Mouse (Mus musculus): Measurements from ENCODE around the gene Rerg. TPM values are rescaled to one million over a fixed set of nuclear protein-coding genes. Genes with fewer than 3 reads are reported as not detected.

The Rerg gene
- polyA plus RNA-seq, 1 experiment from 2014 or later, result 23.9 TPM

DNA sequence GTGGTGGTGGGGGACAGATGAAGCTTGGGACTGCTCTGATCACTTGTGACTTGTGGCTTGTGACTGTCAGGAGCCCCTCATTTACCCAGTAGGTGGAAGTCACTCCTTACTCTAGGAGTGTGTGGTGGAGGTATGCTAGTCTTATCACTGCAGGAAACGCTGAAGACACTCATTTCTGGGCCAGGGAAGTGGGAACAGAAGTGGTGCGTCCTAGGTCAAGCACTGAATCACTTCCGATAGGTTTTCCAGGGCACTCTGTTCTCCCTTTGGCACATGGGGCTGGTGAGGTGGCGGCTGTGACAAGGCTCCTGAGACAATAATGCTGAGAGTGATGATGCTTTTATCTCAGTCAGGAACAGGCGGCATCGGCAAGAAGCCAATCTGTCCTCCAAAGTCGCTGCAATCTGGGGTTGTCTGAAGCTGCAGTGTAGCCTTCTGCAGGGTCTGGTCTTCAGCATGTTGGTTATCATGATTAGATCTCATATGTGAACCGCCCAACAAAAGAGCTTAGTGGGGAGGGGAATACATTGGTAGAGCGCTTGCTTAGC, 59.0 kb downstream of the Rerg start:
- DNase-seq (ENCODE audit: low spot score) (no peak), ATAC-seq (replicated peaks; ENCODE audit: low FRiP score, low read depth) (no peak)
- H3K9ac ChIP-seq (ENCODE audit: low read depth, low read length), result no peak overlapping the region
- H3K27me3 ChIP-seq (ENCODE audit: insufficient read depth, low read length), result no peaks in the 10 kb centered on the region
- WGBS, result 81% methylated on average over 9 of the region's 9 CpGs
- no peaks in the 10 kb centered on the region for H3K9me3 ChIP-seq (replicated peaks; ENCODE audit: low read length)
- no peaks in the 10 kb centered on the region for H3K4me1 ChIP-seq (replicated peaks; ENCODE audit: insufficient read depth, low read length)
- no peak overlapping the region for H3K4me2 ChIP-seq (ENCODE audit: low read length)
- TF ChIP-seq CTCF (IDR thresholded peaks at IDR 0.05; ENCODE audit: low read depth), result no peak
- peak overlapping the region; percentile 70 for H3K27ac ChIP-seq
- no peaks in the 10 kb centered on the region for H3K36me3 ChIP-seq (ENCODE audit: insufficient read depth, low read length)
- no peak overlapping the region for H3K4me3 ChIP-seq (replicated peaks; ENCODE audit: low read depth, low read length)

DNA sequence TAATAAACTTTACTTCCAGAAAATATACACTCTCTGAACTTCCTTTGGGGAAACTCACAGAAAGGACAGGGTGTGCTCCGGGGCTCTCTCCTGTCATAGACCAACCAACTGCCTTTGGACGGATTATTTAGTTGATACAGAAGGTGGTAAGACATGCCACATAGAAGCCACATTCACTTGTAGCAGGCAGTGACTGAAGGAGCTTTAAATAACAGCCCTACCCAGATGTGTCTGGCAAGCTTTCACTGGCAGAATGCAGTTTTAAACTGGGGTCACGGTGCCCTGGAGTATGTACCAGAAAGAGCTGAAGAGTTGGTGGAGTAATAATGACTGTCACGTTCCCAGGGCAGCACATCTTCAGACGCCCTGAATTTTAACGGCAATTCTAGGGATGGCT, 59.5 kb downstream of the Rerg start:
- TF ChIP-seq CTCF (IDR thresholded peaks at IDR 0.05; ENCODE audit: low read depth), result no peak
- Histone ChIP-seq H3K27ac (peak overlapping the region; percentile 70), H3K9ac (ENCODE audit: low read depth, low read length) (no peak overlapping the region), H3K4me3 (replicated peaks; ENCODE audit: low read depth, low read length) (no peak overlapping the region), H3K4me2 (ENCODE audit: low read length) (no peak overlapping the region), H3K9me3 (replicated peaks; ENCODE audit: low read length) (no peaks in the 10 kb centered on the region), H3K27me3 (ENCODE audit: insufficient read depth, low read length) (no peaks in the 10 kb centered on the region), H3K36me3 (ENCODE audit: insufficient read depth, low read length) (no peaks in the 10 kb centered on the region), H3K4me1 (replicated peaks; ENCODE audit: insufficient read depth, low read length) (no peaks in the 10 kb centered on the region)
- no peak; the same call in 1 of the 2 replicates for ATAC-seq (replicated peaks; ENCODE audit: low FRiP score, low read depth)
- WGBS, result 58% methylated on average over 6 of the region's 6 CpGs
- no peak for DNase-seq (ENCODE audit: low spot score)

DNA sequence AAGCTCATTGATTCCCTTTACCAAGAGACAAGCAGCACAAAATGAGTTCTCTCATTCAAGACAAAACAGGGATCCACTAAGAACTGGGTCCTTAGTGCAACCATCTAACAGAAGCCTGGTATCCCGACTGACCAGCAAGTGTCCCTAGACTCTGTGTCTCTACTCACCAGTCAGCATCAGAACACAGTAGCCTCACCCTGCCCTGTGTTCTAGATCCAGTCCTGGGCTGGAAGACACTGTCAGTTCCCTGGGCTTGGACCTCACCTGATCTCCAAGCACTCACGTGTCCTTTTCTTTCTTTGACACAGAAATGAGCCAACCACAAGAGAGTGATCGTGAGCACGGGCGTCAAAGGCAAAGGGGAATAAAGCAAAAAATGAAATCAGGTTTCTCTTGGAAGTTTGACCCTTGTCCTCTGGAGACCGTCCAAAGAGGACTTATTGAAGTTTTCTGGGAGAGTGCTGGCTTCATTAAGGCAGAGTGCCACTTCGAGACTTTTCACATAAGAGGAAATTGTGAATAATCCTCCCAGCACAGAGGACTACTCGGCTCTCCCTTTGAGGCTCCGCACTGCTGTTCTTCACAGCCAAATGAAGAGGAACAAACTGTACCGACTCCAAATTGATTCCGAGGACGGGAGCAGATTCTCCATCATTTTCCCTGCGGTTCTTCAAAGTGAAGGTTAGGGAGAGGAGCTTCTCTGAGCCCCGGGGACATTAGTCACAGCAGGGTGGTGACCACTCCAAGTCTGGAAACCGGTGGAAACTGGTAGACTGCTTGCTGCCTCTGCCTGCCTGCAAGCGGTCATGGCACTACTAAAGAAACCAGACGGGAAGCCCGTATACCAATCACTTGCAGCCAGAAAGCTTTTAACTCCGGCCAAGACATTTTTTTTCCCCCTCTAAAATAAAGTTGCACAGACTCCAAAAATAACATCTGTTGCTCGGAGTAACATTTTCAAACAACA, 60.2 kb downstream of the Rerg start:
- Histone ChIP-seq H3K27ac (peak overlapping the region; percentile 65), H3K4me3 (replicated peaks; ENCODE audit: low read depth, low read length) (no peak overlapping the region), H3K9me3 (replicated peaks; ENCODE audit: low read length) (no peaks in the 10 kb centered on the region), H3K9ac (ENCODE audit: low read depth, low read length) (no peak overlapping the region), H3K36me3 (ENCODE audit: insufficient read depth, low read length) (no peaks in the 10 kb centered on the region), H3K4me2 (ENCODE audit: low read length) (peak overlapping the region; percentile 24; the same call in 1 of the 2 replicates), H3K27me3 (ENCODE audit: insufficient read depth, low read length) (no peaks in the 10 kb centered on the region), H3K4me1 (replicated peaks; ENCODE audit: insufficient read depth, low read length) (no peaks in the 10 kb centered on the region)
- ATAC-seq (replicated peaks; ENCODE audit: low FRiP score, low read depth) (no peak; the same call in 1 of the 2 replicates), DNase-seq (ENCODE audit: low spot score) (peak; percentile 87)
- peak; percentile 16; the same call in 1 of the 2 replicates for TF ChIP-seq CTCF (IDR thresholded peaks at IDR 0.05; ENCODE audit: low read depth)
- WGBS, result 60% methylated on average over 20 of the region's 20 CpGs

DNA sequence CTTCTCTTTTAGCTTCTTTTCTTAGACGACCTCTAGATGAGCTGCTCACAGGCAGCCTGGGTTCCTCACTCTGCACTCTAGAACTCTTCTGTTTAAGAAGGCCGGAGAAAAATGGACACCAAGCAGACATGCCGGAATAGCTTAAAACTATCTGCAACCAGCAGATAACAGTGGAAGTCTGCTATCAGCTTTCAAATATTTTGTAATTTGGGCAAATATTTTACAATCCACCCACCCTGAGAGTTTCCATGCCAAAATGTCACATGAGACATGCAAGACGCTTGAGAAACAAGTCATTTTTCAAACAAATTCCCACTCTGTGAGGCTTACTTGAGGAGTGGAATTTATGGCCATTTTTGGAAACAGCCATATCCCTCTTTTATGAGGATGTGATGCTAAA, 65.0 kb downstream of the Rerg start:
- H3K36me3 ChIP-seq (ENCODE audit: insufficient read depth, low read length), result no peaks in the 10 kb centered on the region
- H3K27ac ChIP-seq, result 0 out of 2 replicates have a peak overlapping the region, but pooled peaks have one; percentile 19
- no peak for TF ChIP-seq CTCF (IDR thresholded peaks at IDR 0.05; ENCODE audit: low read depth)
- no peak overlapping the region for H3K4me2 ChIP-seq (ENCODE audit: low read length)
- H3K4me1 ChIP-seq (replicated peaks; ENCODE audit: insufficient read depth, low read length), result no peaks in the 10 kb centered on the region
- no peak overlapping the region for H3K4me3 ChIP-seq (replicated peaks; ENCODE audit: low read depth, low read length)
- 70% methylated on average over 4 of the region's 4 CpGs for WGBS
- no peak overlapping the region for H3K9ac ChIP-seq (ENCODE audit: low read depth, low read length)
- ATAC-seq (replicated peaks; ENCODE audit: low FRiP score, low read depth), result no peak
- H3K9me3 ChIP-seq (replicated peaks; ENCODE audit: low read length), result no peaks in the 10 kb centered on the region
- no peak for DNase-seq (ENCODE audit: low spot score)
- no peaks in the 10 kb centered on the region for H3K27me3 ChIP-seq (ENCODE audit: insufficient read depth, low read length)

DNA sequence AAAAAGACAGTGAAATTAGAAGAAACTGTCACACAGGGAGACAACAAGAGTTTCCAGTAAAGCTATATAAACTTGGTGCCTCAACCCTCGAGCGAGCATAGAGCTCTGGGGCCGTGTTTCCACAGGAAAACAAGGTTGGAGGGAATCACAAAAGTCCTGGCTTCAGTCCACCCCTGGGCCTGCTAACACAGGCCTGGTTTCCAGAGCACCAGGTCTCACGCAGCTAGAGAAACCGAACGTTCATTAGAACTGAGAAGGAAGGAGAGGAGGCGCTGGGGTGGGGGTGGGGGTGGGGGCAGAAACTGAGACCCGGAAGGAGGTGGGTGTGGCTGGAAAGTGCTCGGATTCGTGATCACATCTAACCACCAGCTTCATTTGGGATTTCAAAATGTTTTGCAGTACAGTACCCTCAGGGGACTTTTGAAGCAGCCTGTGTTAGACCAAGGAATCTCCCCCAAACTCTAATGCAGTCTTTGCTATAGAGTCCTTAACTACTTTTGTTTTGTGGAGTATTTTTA, 67.6 kb downstream of the Rerg start:
- WGBS, result 33% methylated on average over 10 of the region's 10 CpGs

DNA sequence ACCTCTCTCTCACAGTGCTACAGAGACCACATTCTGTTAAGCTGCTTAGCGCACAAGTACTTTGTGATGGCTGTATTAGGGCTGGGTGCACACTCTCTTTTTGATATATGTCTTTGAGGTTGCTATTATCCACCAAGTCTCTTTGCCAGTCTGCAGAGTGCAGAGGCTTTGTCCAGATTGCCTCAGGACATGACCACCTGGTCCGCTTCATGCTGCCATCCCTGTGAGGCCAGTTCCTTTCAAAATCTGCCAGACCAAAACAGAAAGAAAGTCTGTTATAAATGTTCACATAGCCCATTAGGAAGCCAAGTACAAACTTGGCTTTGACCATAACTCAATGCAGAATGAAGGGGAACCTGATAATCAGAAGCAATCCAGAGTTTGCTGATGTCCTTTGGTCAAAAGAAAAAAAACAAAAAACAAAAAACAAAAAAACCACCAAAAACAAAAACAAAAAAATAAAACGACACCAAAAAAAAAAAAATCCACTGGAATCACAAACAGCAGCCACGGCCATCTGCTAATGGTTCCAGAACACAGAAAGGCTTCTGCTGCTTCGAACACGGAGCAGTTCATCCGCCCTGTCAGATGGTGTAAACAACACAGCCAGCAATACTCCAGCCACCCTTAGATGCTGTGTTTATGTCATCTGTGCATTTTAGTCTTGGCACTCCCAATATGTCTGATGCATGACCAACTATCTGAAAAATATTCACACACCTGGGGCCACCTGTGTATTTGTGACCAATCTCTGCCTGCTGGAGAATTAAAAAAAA, 68.2 kb downstream of the Rerg start:
- Histone ChIP-seq H3K4me3 (replicated peaks; ENCODE audit: low read depth, low read length) (no peak overlapping the region), H3K27ac (no peak overlapping the region), H3K4me2 (ENCODE audit: low read length) (no peak overlapping the region), H3K27me3 (ENCODE audit: insufficient read depth, low read length) (no peaks in the 10 kb centered on the region), H3K9me3 (replicated peaks; ENCODE audit: low read length) (no peaks in the 10 kb centered on the region), H3K36me3 (ENCODE audit: insufficient read depth, low read length) (no peaks in the 10 kb centered on the region), H3K9ac (ENCODE audit: low read depth, low read length) (no peak overlapping the region), H3K4me1 (replicated peaks; ENCODE audit: insufficient read depth, low read length) (no peaks in the 10 kb centered on the region)
- DNase-seq (ENCODE audit: low spot score) (no peak), ATAC-seq (replicated peaks; ENCODE audit: low FRiP score, low read depth) (no peak)
- no peak for TF ChIP-seq CTCF (IDR thresholded peaks at IDR 0.05; ENCODE audit: low read depth)
- 88% methylated on average over 7 of the region's 7 CpGs for WGBS

More for the DNA sequence above, 67.6 kb downstream of the Rerg start:
- H3K4me2 ChIP-seq (ENCODE audit: low read length), result no peak overlapping the region
- no peak for DNase-seq (ENCODE audit: low spot score)
- H3K4me3 ChIP-seq (replicated peaks; ENCODE audit: low read depth, low read length), result no peak overlapping the region
- H3K36me3 ChIP-seq (ENCODE audit: insufficient read depth, low read length), result no peaks in the 10 kb centered on the region
- no peak for TF ChIP-seq CTCF (IDR thresholded peaks at IDR 0.05; ENCODE audit: low read depth)
- no peak overlapping the region for H3K9ac ChIP-seq (ENCODE audit: low read depth, low read length)
- no peaks in the 10 kb centered on the region for H3K27me3 ChIP-seq (ENCODE audit: insufficient read depth, low read length)
- no peaks in the 10 kb centered on the region for H3K9me3 ChIP-seq (replicated peaks; ENCODE audit: low read length)
- H3K27ac ChIP-seq, result no peak overlapping the region
- no peak for ATAC-seq (replicated peaks; ENCODE audit: low FRiP score, low read depth)
- H3K4me1 ChIP-seq (replicated peaks; ENCODE audit: insufficient read depth, low read length), result no peaks in the 10 kb centered on the region

Measured in kidney, postnatal 0 days (tissue).